Mouse (Mus musculus) spleen, postnatal 4 days (tissue): ENCODE results near the gene Sult3a1.
"Not testable (repeated sequence)": the region's sequence is repeated elsewhere in the genome, so short reads cannot be mapped to it uniquely, and the experiment has no call there.

Source experiments
- DNase-seq, 2 experiments: peaks; one replicate each; pipeline ENCODE4 v3.0.0; 2022; ENCODE audit warnings: low spot score in 2 of 2

Gene Sult3a1

GRCm38 (mm10) chr10:33857421-33857820 is at the start of gene Sult3a1:
TSS of gene Sult3a1 (plus strand) at chr10:33857721.
- DNase-seq = no peak

- no peak for DNase-seq
Measured at GRCm38 (mm10) chr10:33811807-33812206, 45.7 kb upstream of the Sult3a1 start.

- DNase-seq = no peak
Measured at GRCm38 (mm10) chr10:33814266-33814665, 43.3 kb upstream of the Sult3a1 start.

GRCm38 (mm10) chr10:33816923-33817322 is 40.6 kb upstream of the Sult3a1 start:
- no peak for DNase-seq

DNA sequence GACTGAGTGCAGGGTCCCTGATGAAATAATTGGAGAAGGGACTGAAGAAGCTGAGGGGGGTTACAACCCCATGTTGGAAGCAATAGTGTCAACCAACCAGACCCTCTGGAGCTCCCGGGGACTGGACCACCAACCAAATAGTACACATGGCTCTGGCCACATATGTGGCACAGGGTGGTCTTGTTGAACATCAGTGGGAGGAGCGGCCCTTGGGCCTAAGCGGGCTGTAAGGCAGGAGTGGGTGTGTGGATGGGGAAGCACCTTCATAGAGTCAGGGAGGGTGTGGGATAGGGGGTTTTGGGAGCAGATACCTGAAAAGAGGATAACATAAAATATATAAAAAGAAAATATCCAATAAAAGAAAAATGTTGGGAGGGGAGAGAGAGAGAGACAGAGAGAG is 36.6 kb upstream of the Sult3a1 start:
- no peak for DNase-seq

DNA sequence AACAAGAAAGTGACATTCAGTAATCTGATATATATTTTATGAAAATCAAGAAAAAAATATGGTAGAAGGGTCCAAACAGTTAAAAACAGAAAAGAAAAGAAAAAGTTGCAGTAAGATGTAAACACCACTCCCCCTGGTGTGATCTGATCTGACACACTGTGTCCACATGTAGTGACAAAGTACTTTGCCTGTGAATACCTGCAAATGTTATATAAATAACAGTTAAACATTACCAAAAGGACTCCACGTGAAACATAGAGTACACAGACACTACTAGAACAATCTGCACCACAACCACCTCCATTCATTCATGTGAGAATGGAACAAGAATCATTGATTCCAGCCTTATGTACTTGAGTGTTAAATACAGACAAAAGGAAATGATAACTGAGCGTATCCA is 8.5 kb downstream of the Sult3a1 start:
- no peak for DNase-seq

DNA sequence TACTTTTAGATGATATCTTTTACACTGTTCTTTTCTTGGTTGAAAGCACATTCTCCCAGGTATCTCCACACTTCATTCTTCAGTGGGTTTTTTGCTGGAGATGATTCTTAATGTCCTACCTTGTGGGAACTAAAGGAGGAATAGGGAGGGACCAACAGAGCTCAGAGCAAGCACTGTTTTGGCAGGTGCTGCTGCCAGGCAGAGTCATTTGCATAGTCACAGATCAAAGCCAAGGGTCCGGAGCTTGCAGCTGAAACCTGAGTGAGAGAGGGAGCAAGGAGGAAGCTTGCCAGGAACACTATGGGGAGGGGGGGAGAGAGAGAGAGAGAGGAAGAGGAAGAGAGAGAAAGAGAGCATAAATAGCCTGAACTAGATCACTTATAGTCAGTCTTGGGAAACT is 12.9 kb downstream of the Sult3a1 start:
- no peak for DNase-seq

DNA sequence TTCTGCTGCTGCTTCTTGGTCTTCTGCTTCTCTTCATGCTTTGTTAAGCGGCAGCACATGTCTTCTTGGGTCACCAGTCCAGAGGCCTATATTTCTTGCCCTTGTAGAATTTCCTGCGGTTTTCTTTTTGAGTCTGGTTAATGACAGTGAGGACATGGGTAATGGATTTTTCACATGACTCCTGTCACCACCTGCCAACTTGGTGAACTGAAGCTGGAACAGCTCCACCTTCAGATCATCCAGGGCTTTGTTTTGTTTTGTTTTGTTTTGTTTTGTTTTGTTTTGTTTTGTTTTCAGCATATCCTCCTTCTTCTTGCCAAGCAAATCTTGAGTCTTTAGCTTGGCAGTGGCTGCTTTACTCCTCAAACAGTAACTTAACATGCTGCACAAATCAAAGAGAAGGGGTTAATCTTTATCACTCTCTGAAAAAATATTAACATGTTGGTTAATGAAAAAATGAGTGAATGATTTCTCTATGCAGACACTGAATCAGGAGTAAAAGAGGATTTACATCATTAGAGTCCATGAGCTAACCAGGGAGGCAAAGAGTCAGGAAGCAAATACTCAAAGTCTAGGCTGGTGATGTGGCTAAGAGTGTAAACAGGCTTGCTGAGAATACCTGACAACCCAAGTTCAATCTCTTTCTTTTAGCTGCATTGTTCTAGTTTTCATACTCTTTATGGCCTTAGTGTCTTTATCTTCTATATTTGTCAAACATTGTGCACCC is 15.3 kb downstream of the Sult3a1 start:
- no peak for DNase-seq

DNA sequence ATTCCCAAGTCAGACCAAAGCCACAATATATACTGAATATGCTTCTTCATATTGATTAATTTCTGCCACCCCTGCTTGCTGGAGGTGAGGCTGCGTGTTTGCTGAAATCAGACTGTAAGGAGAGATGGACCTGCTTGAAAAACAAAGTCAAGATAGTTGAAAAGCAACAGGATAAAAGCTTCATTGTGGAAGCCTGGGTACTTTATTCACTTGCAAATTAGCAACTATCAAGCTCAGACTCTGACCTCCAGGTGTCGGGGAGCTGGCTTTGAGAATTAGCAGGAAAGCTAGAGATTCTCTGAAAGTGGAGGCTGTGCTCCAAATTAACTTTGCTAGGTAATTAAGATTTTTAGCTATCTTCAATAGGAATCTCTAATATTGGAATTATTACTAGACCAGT is 24.9 kb downstream of the Sult3a1 start:
- DNase-seq = not testable (repeated sequence)

- DNase-seq = not testable (repeated sequence)
Measured at GRCm38 (mm10) chr10:33901520-33901919, 44.0 kb downstream of the Sult3a1 start.

DNA sequence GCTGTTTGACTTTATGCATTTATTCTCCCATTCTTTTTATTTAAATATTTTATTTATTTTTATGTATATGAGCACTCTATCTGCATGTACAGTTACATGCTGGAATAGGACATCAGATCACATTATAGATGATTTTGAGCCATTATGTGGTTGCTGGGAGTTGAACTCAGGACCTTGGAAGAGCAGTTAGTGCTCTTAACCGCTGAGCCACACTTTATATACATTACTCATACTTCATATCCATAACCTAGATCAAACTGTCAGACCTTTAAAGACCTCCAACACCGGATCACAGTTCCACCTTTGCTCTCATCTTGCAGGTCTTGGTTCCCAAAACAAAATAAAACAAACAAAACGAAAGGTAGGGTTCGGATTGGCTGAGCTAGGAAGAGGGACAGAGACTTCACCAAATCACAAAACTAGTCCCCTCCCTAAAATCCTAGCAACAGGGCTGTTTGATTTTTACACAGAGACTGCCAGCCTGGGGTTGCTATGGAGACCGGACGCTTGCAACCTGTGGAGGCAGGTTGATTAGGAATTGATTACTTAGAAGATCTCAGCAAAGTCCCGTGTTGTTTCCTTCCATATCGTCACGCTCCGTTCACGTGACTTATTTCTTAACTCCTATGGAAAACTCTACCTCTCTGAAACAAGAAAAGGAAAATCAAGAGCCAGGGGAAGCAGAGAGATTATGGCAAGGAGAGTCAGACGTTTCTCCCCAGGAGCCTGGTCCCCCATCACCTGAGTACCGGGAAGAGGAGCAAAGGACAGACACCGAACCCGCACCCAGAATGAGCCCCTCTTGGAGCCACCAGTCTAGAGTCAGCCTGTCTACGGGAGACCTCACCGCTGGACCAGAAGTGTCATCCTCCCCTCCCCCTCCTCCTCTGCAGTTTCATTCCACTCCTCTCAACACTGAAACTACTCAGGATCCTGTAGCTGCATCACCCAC is 47.3 kb downstream of the Sult3a1 start, which contains the start of gene Rsph4a:
TSS of gene Rsph4a (plus strand) at position 582 of the 952 bp plus-strand sequence.
- DNase-seq = no peak

DNA sequence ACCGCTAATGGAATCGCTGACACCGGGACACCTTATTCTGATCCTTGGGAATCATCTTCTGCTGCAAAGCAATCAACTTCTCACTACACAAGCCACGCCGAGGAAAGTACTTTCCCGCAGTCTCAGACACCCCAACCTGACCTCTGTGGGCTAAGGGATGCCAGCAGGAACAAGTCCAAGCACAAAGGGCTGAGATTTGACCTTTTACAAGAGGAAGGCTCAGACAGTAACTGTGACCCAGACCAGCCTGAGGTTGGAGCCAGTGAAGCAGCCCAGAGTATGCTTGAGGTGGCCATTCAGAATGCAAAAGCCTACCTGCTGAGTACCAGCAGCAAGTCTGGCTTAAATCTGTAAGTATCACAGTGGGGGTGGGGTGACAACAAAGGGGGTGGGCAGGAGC is 48.0 kb downstream of the Sult3a1 start:
- no peak for DNase-seq
